Mouse (Mus musculus) bone marrow macrophage, adult 2 months (primary cell): ENCODE data around the gene Drap1. TPM values are rescaled to one million over a fixed set of nuclear protein-coding genes. Genes with fewer than 3 reads are reported as not detected.

ENCODE experiments used
- H3K27ac ChIP-seq: 2 replicates; pipeline ENCODE4 v1.5.1; 2012; ENCODE audit warnings: low read depth, low read length; ENCODE audit not compliant: insufficient read depth
- H3K4me1 ChIP-seq: 2 replicates; pipeline ENCODE4 v1.6.1; 2012; ENCODE audit warnings: low read length; ENCODE audit not compliant: control insufficient read depth, insufficient read depth
- H3K4me3 ChIP-seq: 2 replicates; pipeline ENCODE4 v1.5.1; 2012; ENCODE audit warnings: mild to moderate bottlenecking, low read length, moderate library complexity; ENCODE audit not compliant: insufficient read depth
- CTCF ChIP-seq: IDR thresholded peaks from 2 replicates; pipeline ENCODE4 v1.5.1; 2012; ENCODE audit warnings: low read depth, mild to moderate bottlenecking, low read length, moderate library complexity
- POLR2A ChIP-seq: IDR thresholded peaks from 2 replicates; pipeline ENCODE4 v1.6.1; 2012; ENCODE audit warnings: mild to moderate bottlenecking, low read depth, low read length, borderline replicate concordance
- polyA plus RNA-seq: library from polyadenylated mRNA; stranded (reverse); fragments of >200 nt; gene quantifications from 2 replicates; pipeline ENCODE4 v1.2.4, GENCODE M21; 2012; ENCODE audit not compliant: missing spikeins, insufficient read depth, insufficient read length

Gene Drap1
- polyA plus RNA-seq, 1 experiment: 167 TPM

DNA sequence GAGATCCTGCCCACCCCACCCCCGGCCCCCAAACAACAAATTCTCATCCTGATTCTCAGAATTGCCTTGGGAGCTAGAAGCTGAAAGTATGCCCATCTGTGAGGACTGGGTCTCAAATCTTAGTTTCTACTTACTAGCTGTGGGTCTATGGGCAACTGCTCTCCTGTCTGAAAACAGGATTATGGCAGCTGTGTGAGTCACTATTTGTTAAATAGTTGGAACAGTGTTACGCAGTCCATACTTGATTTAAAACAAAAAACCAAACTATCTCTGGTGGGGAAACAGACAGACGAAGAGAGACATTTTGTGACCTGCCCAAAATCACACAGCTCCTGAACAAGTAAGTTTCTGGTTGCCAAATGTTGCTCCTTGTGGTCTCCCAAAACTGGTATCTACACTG, 24.9 kb upstream of the Drap1 start:
- H3K27ac ChIP-seq: no peak overlapping the region
- peaks cover 5% of the 10 kb centered on the region for H3K4me1 ChIP-seq
- no peak overlapping the region for H3K4me3 ChIP-seq
- TF ChIP-seq POLR2A (no peak), CTCF (no peak)

DNA sequence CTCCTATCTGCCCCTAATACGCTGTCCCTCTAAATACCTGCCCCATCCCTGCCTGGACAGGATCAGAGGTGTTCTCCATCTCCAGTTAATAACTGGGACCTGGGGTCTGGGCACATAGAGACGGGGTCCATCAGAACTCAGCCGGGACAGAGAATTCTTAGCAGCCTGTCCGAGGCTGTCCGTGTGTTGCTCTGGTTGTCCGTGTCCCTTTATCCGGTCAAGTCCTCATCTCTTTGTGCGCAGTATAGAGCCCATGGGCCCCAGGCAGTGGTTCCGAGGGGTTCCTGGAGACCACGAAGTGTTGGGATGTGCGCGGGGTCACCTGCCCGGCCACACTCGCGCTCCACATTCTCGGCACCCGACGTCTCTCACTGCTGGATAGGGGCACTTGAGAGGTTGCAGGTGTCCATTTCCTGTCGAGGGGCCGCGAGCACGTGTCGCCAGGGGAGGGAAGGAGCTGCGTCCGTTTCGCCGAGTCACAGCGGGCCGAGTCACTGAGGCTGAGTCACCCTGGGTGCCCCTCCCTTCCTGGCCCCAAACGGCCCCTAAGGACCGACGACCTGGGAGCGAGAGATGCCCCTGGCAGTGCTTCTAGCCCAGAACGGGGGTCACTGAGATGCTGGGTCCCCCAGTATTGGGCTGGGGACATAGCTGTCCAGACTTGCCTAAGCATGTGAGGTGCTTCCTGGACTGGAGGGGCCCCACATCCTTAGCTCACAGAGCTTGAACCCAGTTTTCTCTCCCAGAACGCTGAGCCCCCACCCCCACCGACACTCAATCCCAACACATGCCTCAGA, 23.8 kb upstream of the Drap1 start:
- peak overlapping the region; percentile 73 for H3K4me3 ChIP-seq
- TF ChIP-seq CTCF (no peak), POLR2A (no peak)
- no peak overlapping the region for H3K27ac ChIP-seq
- peaks cover 5% of the 10 kb centered on the region for H3K4me1 ChIP-seq

DNA sequence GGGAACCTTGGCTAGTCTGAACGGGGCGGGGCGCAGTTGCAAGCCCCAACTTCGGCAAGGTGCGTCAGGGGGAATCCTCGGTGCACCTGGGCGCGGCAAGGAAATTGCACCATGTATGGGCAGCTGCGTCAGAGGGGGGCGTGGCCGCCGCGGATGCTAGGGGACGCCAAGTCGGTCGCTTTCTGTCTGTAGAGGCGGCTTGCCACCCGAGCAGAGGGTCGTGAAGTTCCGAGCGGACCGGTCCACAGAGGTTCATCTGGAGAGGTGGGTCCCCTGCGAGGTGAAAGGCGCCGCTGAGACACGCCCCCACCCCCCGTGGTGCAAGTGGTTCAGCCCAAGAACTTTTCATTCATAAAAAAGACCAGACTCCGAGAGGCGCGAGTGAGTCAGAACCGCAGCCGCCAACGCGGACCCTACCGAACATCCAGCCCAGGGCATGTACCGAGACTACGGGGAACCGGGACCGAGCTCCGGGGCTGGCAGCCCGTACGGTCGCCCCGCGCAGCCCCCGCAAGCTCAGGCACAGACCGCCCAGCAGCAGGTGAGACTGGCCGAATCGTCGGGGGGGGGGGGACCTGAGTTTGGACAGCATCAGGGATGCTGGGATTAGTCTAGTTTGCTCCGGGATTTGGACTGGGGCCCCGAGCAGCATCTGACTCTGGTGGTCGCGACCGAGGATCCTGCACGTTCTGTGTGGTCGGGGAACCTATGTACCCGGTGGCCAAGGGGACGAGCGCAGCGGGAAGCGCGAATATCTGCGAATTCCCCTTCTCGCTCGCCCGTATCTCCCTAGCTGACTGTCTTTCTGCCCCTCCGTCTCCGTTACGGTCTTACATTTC, 23.0 kb upstream of the Drap1 start, which contains the start of gene Fosl1:
Gene Fosl1, plus strand, starts transcription at position 33 of the 839 bp plus-strand sequence.
- Histone ChIP-seq H3K4me1 (peaks cover 5% of the 10 kb centered on the region), H3K4me3 (peak within 1 kb of the TSS; percentile 73), H3K27ac (no peak within 1 kb of the TSS)
- TF ChIP-seq CTCF (no peak), POLR2A (no peak)

DNA sequence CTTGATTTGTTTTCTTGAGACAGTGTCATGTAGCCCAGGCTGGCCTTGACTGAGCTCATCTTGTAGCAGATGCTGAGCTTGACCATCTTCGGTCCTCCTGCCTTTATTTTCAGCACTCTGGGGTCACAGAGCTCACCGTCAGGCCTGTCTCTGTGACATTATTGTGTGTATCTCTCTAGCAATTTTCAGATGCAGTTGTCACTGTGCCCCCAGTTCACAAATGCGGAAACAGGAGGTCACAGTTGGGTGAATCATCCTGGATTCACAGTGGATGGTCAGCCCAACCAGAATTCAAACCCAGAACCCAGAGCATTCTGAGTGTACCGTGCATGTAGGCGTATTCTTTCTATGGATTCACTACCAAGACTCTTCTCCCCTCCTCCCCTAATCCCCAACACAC, 21.0 kb upstream of the Drap1 start:
- no peak overlapping the region for H3K27ac ChIP-seq
- TF ChIP-seq CTCF (no peak), POLR2A (no peak)
- H3K4me3 ChIP-seq: no peak overlapping the region
- H3K4me1 ChIP-seq: peaks cover 5% of the 10 kb centered on the region

DNA sequence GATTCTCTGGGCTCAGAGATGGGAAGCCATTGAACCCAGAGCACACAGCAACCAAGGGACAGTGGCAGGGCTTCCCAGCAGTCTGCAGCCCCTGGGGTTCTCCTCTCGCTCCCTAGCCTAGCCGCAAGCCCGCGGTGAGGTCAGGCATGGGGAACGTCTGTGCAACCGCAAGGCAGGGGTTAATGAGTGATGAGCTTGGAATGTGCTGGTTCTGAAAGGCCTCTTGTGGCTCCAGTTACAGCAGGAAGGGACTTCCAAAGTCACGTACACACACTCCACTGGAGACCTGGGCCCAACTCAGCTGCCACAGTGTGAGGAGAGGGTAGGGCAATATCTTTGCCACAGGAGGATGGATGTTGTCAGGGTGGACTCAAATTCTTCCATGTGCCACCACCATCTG, 20.2 kb upstream of the Drap1 start:
- Histone ChIP-seq H3K27ac (no peak overlapping the region), H3K4me3 (no peak overlapping the region)

DNA sequence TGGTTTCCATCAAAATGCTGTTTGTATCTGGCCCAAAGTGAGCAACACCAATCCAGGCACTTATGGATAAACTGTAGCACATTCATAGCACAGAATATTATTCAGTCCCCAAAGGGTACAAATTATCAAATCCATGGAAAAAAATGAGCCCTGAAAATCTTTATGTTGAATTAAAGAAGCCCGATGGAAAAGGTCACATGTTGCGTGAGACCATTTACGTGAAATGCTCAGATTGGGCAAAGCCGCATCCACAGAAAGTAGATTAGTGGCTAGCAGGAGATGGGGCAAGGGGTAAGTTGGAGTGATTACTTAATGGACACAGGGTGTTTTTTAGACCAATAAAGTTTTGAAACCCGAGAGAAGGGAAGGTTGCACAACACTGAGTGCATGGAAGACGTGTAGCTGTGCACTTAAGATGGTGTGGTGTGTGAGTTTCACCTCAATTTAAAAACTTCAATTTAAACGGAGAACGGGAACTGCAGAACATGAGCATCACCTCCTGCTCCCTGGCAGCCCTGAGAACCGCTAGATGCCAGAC, 19.7 kb upstream of the Drap1 start:
- Histone ChIP-seq H3K27ac (no peak overlapping the region), H3K4me3 (no peak overlapping the region), H3K4me1 (peaks cover 5% of the 10 kb centered on the region)
- TF ChIP-seq POLR2A (no peak), CTCF (no peak)

More for the DNA sequence above, 20.2 kb upstream of the Drap1 start:
- no peak for TF ChIP-seq CTCF
- no peak for TF ChIP-seq POLR2A
- H3K4me1 ChIP-seq: peaks cover 5% of the 10 kb centered on the region

DNA sequence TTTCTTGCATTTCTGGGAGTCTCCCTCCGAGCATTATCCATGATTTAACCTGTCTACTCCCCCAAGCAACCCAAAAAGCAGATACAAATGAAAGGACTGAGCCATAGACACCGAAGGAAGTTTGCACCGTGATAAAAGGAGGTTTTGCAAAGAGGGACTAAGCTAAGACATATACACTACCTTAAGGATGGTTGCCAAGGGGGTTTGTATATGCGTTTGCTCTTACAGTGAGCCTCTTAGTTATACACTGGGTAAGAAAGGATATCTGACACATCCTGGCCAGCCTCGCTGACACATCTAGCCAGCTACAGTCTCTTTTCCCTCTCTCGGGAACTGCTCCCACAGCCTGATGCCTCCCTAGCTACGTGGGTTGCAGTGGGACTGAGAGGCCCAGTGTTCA, 9.2 kb upstream of the Drap1 start:
- Histone ChIP-seq H3K27ac (no peak overlapping the region), H3K4me3 (no peak overlapping the region), H3K4me1 (peaks cover 23% of the 10 kb centered on the region)
- TF ChIP-seq CTCF (no peak), POLR2A (no peak)

DNA sequence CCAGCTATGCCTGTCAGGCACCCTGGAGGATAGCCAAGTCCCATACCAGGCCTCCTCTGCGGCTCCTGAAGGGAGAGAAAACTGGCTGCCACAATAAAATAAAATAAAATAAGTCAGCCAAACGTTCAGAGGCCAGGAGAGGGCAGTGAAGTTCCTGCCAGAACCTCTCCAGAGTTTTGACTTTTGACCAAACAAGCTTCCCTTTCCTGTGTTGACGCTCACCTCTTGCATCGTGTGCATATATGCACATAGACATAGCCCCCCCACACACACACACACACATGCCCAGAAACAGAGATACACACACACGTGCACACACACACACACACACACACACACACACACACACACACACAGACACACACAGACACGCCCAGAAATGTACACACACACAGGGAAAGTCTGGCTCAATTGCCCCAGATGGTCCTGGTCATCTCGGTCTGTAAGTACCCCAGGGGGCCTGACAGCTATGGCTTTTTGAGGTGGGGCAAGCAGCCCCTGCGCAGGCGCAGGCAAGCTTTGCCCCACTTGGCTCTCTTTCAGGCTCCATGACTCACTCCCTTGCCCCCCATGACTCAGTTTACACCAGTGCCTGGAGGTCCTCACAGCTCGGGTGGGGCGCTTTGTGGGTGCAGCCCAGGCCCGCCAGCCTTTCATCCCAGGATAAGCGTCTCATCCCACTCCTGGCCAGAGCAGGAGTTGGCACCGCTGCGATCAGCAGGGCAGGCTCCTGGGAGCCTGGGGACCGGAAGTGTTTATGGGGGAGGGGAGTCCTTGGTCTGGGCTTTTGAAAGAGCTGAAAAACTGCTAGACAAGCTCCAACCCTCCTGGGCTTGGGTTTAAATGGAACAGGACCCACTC, 8.4 kb upstream of the Drap1 start:
- Histone ChIP-seq H3K4me1 (peaks cover 23% of the 10 kb centered on the region), H3K4me3 (peak overlapping the region; percentile 59), H3K27ac (peak overlapping the region; percentile 21)
- no peak for TF ChIP-seq POLR2A
- TF ChIP-seq CTCF: peak; percentile 40; the same call in 1 of the 2 replicates

DNA sequence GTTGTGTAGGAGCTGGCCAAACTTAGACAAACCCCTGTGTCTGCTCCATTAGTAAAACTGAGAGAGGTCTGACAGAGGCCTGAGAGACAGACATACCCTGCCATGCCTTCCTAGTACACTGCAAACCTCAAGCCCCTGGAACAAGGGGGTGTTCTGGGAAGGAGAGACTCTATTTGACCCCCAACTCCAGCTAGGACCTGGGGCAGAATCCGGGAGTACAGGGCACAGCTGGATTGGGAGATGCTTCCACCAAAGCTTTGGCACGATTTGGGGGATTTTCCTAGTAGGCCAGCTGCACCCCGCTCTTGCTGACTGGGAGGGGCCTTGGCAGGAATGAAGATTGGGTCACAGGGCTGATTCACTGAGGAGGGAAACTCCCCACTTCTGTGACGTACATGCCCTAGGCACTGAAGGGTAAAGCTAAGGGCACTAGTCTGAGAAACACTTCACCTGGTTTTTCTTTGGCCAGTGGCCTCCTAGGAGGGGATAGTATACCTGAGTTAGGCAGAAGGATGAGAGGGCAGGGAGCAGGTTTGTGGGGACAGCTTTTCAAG, 7.2 kb upstream of the Drap1 start:
- no peak for TF ChIP-seq POLR2A
- no peak for TF ChIP-seq CTCF
- H3K4me3 ChIP-seq: no peak overlapping the region
- peaks cover 25% of the 10 kb centered on the region for H3K4me1 ChIP-seq
- H3K27ac ChIP-seq: no peak overlapping the region
